Mouse (Mus musculus): ENCODE measurements around the gene Btbd9.
"Not testable (repeated sequence)": the region's sequence is repeated elsewhere in the genome, so short reads cannot be mapped to it uniquely, and the experiment has no call there.

The Btbd9 gene

DNA sequence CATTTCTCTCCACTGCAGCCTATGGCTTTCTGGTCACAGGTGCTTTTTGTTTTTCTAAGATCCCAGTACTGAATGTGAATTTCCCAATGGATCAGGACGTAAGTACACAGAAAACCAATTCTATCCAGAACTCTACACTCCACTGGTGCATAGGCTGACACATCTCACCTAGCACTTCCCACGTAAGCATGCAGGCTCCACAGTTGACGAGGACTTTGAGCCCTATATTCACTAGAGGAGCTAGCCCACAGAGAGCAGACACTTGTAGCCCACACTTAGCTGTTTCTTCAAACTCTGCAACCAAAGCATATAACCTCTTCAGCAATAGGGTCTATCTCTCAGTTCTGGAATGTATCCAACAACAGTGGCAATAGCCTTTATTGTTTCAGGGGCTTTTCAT is 19.8 kb downstream of the Btbd9 start:
- no peak for DNase-seq (ENCODE audit: low spot score)

DNA sequence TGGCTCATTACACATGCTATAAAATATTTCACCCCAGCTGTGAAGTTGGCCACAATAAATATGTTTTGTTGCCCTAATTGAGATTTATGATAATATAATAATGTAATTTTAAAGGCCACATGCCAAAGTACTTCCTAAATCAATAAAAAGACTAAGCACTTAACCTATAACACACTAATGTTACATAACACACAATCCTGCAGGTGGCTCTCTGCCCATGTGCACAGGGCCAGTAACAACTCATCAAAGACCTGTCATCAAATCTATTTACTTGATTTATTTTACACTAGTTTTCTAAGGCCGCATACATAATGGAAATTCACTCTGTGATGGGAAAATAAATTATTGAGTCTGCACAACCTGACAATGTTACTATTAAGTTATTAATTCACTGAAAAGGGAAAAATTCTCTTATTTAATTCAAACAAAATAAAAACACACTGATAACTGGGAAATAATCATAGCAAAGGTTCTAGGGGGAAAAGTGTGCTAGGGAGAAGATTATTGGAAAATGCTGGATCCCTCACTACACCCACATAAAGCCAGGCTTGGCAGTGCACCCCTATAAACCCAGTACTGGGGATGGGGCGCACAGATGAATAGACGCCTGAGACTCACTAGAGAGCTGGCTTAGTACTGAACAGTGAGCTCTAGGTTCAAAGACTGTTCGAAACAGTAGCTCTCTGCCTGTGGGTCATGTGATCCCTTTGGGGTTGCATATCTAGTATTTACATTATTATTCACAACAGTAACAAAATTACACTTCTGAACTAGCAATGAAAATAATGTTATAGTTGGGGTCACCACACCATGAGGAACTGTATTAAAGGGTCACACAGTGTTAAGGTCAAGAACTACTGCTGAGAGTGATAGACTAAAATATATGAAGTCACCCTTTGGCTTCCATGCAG is 23.0 kb downstream of the Btbd9 start:
- no peak for DNase-seq (ENCODE audit: low spot score)

DNA sequence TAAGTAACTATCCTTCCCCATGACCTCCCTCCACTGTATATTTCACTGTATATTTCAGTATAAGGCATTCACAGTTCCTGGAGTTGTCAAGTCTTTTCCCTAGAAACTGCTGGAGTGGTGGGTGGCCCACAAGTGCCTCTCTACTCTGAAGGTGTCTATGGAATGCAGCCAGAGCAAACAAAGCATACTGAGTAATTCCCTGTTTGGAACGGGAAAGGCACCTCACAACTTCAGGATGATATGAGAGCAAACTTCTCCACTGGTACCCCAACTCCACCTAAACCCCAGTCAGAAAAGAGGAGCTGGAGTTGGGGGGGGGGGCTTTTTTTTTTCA is 25.5 kb downstream of the Btbd9 start:
- DNase-seq (ENCODE audit: low spot score) = no peak

DNA sequence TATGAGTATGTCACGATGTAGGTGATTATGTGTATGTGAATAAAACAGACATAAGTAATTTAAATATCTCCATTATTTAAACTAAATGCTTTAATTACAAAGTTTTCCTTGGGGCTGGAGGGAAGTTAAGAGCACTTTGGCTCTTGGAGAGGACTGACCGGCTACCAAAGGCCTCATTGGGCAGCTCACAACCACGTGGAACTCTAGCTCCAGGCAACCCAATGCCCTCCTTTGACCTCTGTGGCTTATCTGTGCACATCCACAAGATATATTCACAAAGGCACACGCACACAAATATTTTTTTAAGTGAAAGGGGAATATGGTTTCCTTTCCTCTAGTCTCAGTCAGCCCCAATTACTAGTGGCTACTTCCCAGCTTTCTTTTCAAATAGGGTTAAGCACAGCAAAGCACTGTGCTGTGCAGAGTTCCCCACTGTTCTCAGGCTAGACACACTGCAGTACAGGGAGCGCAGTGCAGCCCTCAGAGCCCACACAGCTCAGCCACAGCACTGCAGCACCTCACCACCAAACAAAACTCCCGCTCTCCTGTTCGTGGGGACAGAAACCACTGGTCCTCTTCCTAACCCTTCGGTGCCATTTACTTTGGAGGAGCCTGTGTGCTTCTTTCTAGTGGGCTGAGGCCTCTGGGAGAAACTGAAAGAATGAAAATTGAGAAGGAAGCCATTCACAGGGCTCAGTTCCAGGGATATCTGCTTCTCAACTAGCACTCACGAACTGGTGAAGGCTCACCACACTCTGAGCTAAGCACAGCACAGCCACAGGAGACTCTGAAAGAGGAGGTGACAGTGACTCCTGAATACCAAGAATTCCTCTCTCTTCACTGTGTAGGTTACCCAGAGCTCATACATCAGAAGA is 26.2 kb downstream of the Btbd9 start:
- DNase-seq (ENCODE audit: low spot score) = no peak

DNA sequence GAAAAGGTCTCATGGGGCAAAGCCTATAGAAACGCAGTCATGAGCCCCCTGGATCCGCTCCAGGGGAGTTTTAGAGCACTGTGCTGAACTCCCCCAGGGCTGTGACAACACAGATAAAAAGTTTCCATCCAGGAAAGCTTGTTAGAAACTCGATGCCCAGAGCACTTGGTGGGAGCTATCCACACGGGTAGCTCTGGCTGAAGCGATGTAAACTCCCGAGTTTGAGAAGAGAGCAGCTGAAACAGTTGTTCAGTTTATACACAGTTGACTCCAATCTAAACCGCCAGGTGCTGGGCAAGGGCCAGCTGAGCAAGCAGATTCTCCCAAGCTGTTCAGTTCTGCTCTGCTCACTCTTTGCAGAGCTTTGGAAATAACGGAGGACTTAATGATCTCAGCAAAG is 37.2 kb downstream of the Btbd9 start:
- no peak for DNase-seq (ENCODE audit: low spot score)

DNA sequence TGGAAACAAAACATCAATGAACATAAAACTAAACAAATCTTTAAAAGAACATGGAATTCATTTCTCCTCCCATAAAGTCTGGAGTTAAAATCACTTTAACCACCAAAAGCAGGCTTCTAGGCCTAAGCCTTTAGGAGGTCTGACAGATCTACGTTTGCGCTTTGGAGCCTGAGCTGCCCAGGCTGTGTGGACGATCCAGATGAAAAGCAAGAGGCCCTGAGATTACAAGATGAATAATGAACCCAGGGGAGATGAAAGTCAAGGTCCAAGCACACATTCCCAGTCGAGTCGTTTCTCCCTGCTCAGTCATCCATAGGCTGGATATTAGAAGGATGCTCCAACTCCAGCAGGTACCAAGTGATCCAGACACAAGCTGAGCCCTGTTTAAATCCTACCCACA is 39.6 kb downstream of the Btbd9 start:
- DNase-seq (ENCODE audit: low spot score) = no peak

DNA sequence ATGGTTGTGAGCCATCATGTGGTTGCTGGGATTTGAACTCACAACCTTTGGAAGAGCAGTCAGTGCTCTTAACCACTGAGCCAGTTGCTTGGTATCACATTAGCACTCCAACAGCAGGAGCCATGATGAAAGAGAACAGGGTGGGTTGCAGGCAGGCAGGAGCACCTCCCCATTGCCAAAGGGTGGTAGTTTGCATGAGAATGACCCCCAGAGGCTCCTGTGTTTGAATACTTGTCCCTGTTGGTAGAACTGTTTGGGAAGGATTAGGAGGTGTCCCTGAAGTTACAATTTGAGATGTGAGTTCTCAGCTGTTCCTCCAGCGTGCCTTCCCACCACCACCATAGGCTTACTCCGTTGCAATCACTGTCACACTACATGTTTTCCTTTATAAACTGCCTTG is 43.2 kb downstream of the Btbd9 start:
- no peak for DNase-seq (ENCODE audit: low spot score)

DNA sequence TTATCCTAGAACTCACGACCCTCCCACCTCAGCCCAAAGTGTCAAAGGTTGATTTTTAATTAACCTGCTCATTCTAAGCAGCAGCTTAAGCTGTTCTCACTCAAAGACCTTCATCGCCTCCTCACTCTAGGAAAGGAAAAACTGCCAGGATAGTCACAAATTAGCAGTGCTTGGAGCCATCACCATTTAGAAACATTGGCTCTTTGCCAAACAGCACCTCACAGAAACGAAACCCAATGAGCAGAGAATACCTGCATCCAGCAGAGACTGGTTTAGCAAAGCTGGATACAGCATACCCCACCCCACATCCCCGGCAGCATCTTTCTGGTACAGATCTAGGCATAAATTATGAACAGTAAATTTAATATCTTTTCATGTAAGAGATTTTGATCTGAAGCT is 45.7 kb downstream of the Btbd9 start:
- DNase-seq (ENCODE audit: low spot score) = no peak

DNA sequence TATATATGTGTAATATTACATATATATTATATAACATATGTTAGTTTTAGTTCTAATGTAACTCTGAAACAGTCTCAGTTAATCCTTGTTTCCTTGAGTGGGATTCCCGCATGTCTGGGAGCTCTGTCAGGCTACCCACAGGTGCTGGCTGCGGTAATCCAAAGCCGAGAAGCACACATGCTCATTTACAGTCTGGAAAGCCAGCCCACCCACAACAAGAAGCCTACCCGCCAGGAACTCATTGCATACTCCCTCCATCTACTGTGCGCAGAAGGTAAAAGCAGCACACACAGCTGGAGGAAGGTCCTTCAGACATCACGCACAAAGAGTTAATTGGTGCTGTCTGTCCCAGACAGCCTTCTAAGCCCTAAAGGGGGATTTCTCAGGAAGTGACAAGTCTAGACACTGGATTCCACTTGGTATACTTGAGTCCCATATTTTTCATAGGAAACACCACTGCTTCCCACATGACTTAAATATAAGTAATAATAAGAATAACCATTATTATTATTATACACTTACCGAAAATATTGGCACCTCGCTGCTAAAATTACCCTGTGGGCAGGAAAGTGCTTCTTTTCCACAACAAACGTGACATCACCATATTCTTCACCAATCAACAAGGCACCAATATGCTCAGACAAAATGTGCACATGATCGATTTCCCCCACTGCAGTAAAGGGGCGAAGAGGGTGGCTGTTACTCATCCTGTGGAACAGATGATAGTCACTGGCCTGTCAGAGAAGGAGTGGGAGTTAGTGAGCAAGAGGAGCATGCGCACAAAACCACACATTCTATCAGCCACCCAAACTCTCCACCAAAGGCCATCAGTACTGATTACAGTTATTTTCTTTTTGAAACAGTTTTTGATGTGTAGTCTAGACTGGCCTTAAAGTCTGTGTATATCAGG is 46.4 kb downstream of the Btbd9 start:
- DNase-seq (ENCODE audit: low spot score) = no peak

DNA sequence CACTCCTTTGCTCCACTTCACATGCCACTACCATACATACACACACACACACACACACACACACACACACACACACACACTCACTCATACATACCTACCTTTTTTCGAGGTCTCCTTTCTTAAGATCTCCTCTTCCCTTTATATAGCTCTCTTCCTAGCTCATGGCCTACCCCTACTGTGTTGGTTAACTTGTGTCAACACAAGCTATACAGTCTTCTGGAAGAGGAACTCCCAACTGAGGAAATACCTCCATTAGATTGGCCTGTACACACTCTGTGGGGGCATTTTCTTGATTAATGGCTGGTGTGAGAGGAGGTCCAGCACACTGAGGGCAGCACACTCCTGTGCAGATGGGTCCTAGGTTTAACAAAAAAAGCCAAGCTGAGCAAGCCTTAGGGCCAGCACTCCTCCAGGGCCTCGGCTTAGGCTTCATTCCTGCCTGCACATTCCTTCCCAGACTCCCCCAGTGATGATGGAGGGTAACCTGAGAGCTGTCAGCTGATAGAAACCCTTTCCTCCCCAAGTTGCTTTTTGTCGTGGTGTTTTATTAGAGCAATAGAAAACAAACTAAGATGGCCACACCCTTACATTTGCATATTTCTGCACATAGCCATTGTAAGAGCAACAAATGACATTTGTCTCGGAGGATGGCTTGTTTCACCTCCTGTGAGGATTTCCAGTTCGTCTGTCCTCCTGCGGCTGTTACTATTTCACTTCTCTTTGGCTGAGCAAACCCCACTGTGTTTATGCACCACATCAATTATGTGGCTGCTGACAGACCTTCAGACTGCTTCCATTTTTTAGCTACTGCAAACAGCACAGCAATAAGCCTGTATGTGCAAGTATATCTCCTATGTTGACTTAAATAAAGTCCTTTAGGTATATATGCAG is 50.6 kb downstream of the Btbd9 start:
- DNase-seq (ENCODE audit: low spot score) = no peak

DNA sequence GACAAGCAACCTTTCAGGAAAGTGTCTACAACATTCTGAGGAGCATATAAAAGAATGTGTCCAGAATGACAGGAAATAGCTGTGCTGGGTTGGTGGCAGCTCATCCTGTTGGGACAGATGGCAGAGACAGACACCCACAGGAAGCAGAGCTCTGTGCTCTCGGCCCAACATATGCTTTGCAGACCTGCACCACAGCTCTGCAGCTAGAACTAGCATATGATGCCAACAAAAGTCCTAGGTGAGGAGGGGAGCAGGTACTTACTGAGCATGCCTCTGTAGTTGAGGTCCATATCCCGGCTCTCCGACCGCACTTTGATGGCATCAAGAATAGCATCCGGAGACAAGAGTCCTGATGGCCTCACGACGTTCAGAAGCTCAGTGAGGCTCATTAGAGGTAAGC is 51.8 kb downstream of the Btbd9 start:
- DNase-seq (ENCODE audit: low spot score) = no peak

DNA sequence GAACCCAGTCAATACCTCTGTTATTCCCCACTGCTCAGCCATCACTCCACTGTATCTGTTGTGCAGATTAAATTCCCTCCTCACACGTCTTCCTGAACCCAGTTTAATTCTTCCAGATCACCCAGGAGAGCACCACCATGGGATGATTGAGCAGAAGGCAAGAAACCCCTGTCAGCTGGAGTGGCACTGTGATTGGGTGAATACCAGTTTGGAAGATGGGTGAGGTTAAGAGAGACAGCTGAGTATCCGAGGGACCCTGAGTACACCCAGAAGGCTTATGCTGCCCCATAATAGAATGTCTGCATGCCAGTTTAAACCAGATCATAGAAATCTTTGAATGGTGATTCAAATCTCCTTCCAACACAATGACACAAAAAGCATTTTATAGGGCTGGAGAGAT is 52.5 kb downstream of the Btbd9 start:
- no peak for DNase-seq (ENCODE audit: low spot score)

DNA sequence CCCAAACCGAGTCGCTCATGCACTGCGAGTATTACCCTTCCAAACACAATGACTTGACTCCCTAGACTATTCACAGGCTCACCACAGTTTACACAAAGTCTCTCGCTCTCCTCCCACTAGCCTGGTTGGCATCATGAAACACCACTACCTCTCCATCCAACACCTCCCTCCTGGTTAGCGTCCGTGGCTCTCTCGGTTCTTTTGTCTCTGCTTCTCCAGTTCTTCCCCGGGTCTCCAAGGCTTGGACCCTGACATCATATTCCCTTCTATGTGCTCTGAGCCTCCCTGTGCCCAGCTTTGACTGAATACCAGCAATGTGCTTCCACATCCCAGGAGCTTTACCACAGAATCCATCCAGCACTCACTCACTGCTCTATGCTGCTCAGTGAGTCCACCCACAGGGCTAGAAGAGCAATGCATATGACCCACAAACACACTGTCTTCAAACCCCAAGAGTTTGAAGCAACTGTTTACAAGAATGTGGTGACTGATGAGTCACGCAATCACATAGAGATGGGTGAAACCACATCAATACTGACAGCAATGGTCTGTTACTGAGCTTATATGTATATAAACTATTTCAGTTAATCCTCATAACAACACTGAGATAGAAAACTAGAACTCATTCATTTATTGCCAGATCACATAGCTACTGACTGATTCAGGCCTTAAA is 53.7 kb downstream of the Btbd9 start:
- DNase-seq (ENCODE audit: low spot score) = no peak

DNA sequence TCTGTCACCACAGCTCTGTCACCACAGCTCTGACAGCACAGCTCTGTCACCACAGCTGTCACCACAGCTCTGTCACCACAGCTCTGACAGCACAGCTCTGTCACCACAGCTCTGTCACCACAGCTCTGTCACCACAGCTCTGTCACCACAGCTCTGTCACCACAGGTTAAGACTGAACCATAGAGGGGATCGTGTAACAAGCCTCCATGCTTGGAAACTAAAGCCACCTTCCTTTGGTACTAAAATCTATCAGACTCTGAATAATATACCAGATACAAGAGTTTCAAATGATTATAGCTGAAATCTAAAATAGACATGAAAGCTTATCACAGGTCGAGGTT is 57.1 kb downstream of the Btbd9 start:
- DNase-seq (ENCODE audit: low spot score) = not testable (repeated sequence)

DNA sequence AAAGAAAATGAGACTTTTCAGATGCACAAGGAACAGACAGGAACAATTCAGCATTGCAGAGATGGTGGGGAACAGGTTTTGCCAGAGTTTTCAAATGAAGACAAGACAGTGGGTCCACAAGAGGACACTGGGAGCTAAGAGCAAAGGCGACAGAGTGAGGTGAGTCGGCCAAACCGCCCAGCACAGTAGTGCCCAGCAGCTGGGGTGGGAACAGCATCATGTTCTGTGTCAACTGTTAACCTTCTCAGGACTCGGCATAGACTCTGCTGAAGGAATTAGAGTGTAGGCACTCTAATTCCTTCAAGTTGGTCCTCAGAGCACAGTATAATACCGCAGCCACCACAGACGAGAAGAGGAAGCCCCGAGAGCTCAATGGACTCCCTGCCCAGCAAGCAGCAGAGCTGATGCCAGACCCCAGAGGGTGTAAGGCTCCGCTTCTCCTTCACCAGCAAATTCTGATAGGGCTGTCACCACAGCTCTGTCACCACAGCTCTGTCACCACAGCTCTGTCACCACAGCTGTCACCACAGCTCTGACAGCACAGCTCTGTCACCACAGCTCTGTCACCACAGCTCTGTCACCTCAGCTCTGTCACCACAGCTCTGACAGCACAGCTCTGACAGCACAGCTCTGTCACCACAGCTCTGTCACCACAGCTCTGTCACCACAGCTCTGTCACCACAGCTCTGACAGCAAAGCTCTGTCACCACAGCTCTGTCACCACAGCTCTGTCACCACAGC is 57.7 kb downstream of the Btbd9 start:
- DNase-seq (ENCODE audit: low spot score) = no peak

DNA sequence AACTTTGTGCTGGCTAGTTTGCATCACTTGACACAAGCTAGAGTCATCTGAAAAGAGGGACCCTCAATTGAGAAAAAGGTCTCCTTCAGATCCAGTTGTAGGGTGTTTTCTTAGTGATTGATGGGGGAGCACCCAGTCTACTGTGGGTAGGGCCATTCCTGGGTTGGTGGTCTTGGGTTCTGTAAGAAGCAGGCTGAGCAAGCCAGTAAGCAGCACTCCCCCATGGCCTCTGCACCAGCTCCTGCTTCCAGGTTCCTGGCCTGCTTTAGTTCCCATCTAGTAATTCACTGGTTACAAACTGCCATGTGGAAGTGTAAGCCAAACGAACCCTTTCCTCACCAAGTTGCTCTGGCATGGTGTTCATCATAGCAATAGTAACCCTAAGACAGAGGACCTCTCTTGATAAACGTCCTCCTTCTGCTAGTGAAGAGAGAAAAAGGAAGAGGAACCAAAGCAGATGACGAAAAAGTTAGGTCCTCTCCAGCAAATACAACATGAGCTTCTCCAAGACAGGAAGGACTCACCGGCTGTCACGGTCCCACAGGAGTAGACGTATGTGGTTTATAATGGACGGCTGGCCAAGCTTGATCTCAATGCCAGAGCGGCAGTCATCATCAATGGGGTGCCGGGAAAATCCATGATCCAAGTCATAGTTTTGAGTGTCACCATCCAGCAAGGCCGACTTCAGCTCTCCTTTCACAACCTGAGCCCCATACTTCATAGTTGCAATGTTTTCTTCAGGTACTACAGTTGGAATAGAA is 59.5 kb downstream of the Btbd9 start:
- no peak for DNase-seq (ENCODE audit: low spot score)

DNA sequence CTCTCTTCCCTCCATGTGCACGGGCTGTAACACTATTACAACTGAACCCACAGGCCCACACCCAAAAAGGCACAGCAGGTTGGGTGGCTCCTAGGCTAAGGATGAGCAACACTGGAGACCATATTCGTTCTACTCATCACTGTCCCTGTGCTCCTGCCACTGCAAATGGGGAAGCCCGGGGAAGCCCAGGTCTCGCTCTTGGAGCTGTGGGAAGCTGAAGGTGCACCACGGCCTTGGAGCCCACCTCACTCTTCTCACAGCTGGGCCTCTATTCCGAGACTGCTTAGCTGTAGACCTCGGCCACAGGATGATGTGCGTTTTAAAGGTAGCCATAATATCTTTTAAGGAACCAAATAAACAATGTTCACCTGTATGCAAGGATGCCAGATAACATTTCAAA is 60.9 kb downstream of the Btbd9 start:
- DNase-seq (ENCODE audit: low spot score) = no peak

DNA sequence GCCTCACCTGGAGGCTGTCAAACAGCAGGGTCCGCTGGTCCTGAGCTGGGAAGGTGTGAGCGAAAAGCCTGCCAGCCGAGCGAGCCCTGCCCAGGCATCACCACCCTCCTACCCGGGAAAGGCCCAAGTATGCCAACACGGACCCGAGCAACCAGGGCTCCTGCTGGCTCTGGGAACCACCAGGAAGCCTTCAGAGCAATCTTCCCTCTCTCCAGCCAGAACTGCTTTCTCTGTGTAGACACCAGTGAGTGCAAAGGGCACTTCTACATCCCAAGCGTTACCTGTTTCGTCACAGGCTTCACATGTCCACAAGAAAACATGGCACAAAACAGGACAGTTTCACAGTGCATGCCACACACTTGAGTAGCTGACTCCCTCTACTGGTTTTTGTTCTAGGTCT is 63.3 kb downstream of the Btbd9 start:
- no peak for DNase-seq (ENCODE audit: low spot score)

DNA sequence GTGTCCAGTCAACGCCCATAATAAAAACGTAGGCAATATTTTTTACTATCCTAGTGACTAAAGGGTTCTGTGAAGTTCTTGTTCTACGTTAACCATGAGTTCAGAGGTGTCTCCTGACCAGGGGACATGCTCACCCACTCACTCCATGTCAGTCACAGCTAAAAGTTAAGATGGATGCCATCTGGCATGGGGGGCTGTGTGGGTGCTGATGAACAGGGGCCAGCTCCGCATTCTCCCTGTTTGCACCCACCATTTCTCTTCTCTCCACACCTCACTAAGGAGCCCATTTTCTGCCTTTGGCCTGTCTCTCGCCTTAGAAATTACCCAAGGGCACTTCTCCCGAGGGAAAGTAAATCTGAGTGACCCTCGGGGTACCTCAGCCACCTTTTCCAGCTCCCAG is 63.8 kb downstream of the Btbd9 start:
- DNase-seq (ENCODE audit: low spot score) = no peak
